Comparison of ENCODE assay signal across 12 mouse cellular contexts in the genomic region with DNA sequence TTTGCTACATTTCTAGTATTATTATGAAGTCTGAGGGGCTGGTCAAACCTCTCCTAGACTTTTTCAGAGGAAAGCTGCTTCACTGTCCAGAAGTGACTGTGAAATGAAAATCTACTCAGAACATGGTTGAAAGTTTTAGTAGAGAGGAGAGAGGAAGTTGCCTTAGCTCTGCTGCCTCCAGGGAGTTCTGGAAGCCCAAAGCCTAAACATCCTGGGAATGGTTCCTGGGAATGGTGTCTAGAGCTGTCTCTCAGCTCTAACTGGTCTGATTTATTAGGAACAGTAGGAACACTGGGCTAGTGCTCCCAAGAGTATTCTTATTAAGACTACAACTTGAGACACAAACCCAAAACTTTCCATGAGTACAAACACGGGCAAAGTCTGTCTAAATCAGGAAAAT. TPM values are rescaled to one million over a fixed set of nuclear protein-coding genes. Genes with fewer than 3 reads are reported as not detected.
DNase-seq lines count a peak whose midpoint lies in the region; ATAC-seq lines count a peak whose summit lies in the region.
"Had no signal": no experiment of that assay in that cellular context is flagged by ENCODE, and none has a peak within 500 bp of the region (broad histone marks: within the 10 kb centered on the region; RNA-seq: fewer than 3 reads in every experiment).

No protein-coding gene starts in this region.

- no peak overlapping the region for H3K4me3 ChIP-seq in heart, embryonic 13.5 days
- H3K4me3 ChIP-seq in kidney, embryonic 14.5 days (ENCODE audit: low read length), result no peak overlapping the region
- H3K4me3 ChIP-seq: forebrain, embryonic 15.5 days had no signal

- peaks cover 16% of the 10 kb centered on the region for H3K4me1 ChIP-seq in heart, embryonic 13.5 days
- H3K4me1 ChIP-seq in kidney, embryonic 14.5 days (ENCODE audit: control insufficient read depth, insufficient read depth, low read length), result no peaks in the 10 kb centered on the region
- H3K4me1 ChIP-seq: forebrain, embryonic 15.5 days had no signal

- H3K27ac ChIP-seq in heart, embryonic 13.5 days (replicated peaks), result peak overlapping the region; percentile 72
- peak overlapping the region; percentile 7; the same call in 1 of the 2 replicates for H3K27ac ChIP-seq in kidney, embryonic 14.5 days (ENCODE audit: low read depth, low read length)
- H3K27ac ChIP-seq: forebrain, embryonic 15.5 days had no signal

- WGBS in heart, embryonic 13.5 days, result 83% methylated on average over 1 of the region's 1 CpGs
- WGBS in kidney, embryonic 14.5 days, result 63% methylated on average over 1 of the region's 1 CpGs

- intact Hi-C loops in gastrocnemius, postnatal 36 days (cut with DNase I), result no loop called here

- H3K9me3 ChIP-seq in heart, embryonic 13.5 days, result no peaks in the 10 kb centered on the region
- no peaks in the 10 kb centered on the region for H3K9me3 ChIP-seq in kidney, embryonic 14.5 days (ENCODE audit: control insufficient read depth, low read length)
- H3K9me3 ChIP-seq: forebrain, embryonic 15.5 days had no signal

- no peak for ATAC-seq in heart, embryonic 13.5 days (ENCODE audit: extremely low read depth, insufficient number of reproducible peaks, low FRiP score, low TSS enrichment)
- no peak for ATAC-seq in kidney, embryonic 14.5 days (ENCODE audit: low FRiP score, low TSS enrichment)
- no peak for ATAC-seq in CD4-positive, CD25-positive, alpha-beta regulatory T cell, adult 4 months
- ATAC-seq: forebrain, embryonic 15.5 days had no signal

- H3K36me3 ChIP-seq in heart, embryonic 13.5 days, result no peaks in the 10 kb centered on the region
- no peaks in the 10 kb centered on the region for H3K36me3 ChIP-seq in kidney, embryonic 14.5 days (ENCODE audit: control insufficient read depth, insufficient read depth, low read length)
- H3K36me3 ChIP-seq: forebrain, embryonic 15.5 days had no signal

- H3K27me3 ChIP-seq in heart, embryonic 13.5 days (replicated peaks), result no peaks in the 10 kb centered on the region
- H3K27me3 ChIP-seq in kidney, embryonic 14.5 days (ENCODE audit: control insufficient read depth, insufficient read depth, low read length), result no peaks in the 10 kb centered on the region
- H3K27me3 ChIP-seq: forebrain, embryonic 15.5 days had no signal

- peak; percentile 37 for DNase-seq in gastrocnemius, postnatal 25 days
- DNase-seq in gastrocnemius, postnatal 36 days, result no peak
- peak; percentile 35 for DNase-seq in lung, postnatal 36 days
- no peak for DNase-seq in right cerebral cortex, postnatal 25 days
- DNase-seq in frontal cortex, adult 2 months (ENCODE audit: extremely low spot score in 1 of 2, low spot score in 1 of 2), result no peak
- DNase-seq: thymus, adult 18-20 months had no signal

- H3K9ac ChIP-seq in heart, embryonic 13.5 days, result no peak overlapping the region
- H3K9ac ChIP-seq in kidney, embryonic 14.5 days (ENCODE audit: low read depth, low read length), result no peak overlapping the region
- H3K9ac ChIP-seq: forebrain, embryonic 15.5 days had no signal

- no peak overlapping the region for H3K4me2 ChIP-seq in heart, embryonic 13.5 days
- no peak overlapping the region for H3K4me2 ChIP-seq in kidney, embryonic 14.5 days (replicated peaks; ENCODE audit: low read depth, low read length)
- H3K4me2 ChIP-seq: forebrain, embryonic 15.5 days had no signal

RNA-seq across cellular contexts. Expression of a gene that starts 2.3 kb away (rescaled TPM):
- 10 to 100 TPM; 20.3 to 34.4 TPM for total RNA-seq in gastrocnemius, postnatal 25 days (2021)
- 10 to 100 TPM; 18.0 to 20.4 TPM for total RNA-seq in gastrocnemius, postnatal 36 days (2021)
- 7.8 and 8.6 TPM in 2 replicates for polyA plus RNA-seq in heart, embryonic 13.5 days (2015; fragmentation: Nextera tagmentation; extraction: Ambion mirVana)
- 3.7 and 5.3 TPM in 2 replicates for polyA plus RNA-seq in kidney, embryonic 14.5 days (2014; fragmentation: Nextera tagmentation; extraction: Ambion mirVana)
- not detected for polyA plus RNA-seq in CD4-positive, CD25-positive, alpha-beta regulatory T cell, adult 4 months (2017; shearing (Covaris generic))
- 1.0 and 2.0 TPM in 2 replicates for polyA plus RNA-seq in frontal cortex, adult 2 months (2012; rRNA removed)
- total RNA-seq: megakaryocyte progenitor cell, adult 5-6 weeks had no signal
- polyA plus RNA-seq: neural tube, embryonic 11.5 days had no signal

RNA-seq across cellular contexts. Expression of a gene that starts 35.7 kb away (rescaled TPM):
- total RNA-seq in gastrocnemius, postnatal 25 days (2021), result 1 to 10 TPM; 2.4 to 2.7 TPM
- 1 to 10 TPM; 2.0 to 2.1 TPM for total RNA-seq in gastrocnemius, postnatal 36 days (2021)
- polyA plus RNA-seq in heart, embryonic 13.5 days (2015; fragmentation: Nextera tagmentation; extraction: Ambion mirVana), result 0.56 and 0.64 TPM in 2 replicates
- polyA plus RNA-seq in kidney, embryonic 14.5 days (2014; fragmentation: Nextera tagmentation; extraction: Ambion mirVana), result 0.89 and 0.93 TPM in 2 replicates
- polyA plus RNA-seq in CD4-positive, CD25-positive, alpha-beta regulatory T cell, adult 4 months (2017; shearing (Covaris generic)), result 1 to 10 TPM in 1 of 2 experiments, under 1 TPM in 1; 0.28 to 1.1 TPM
- polyA plus RNA-seq in frontal cortex, adult 2 months (2012; rRNA removed), result 1.3 and 2.0 TPM in 2 replicates

RNA-seq across cellular contexts. Expression of a gene that starts 41.9 kb away (rescaled TPM):
- total RNA-seq in gastrocnemius, postnatal 25 days (2021), result 10 to 100 TPM in 1 of 2 experiments, 1 to 10 TPM in 1; 9.6 to 10.9 TPM
- total RNA-seq in gastrocnemius, postnatal 36 days (2021), result 1 to 10 TPM; 7.7 to 9.5 TPM
- 2.7 and 3.2 TPM in 2 replicates for polyA plus RNA-seq in heart, embryonic 13.5 days (2015; fragmentation: Nextera tagmentation; extraction: Ambion mirVana)
- 0.61 and 0.93 TPM in 2 replicates for polyA plus RNA-seq in kidney, embryonic 14.5 days (2014; fragmentation: Nextera tagmentation; extraction: Ambion mirVana)
- polyA plus RNA-seq in CD4-positive, CD25-positive, alpha-beta regulatory T cell, adult 4 months (2017; shearing (Covaris generic)), result under 1 TPM; 0.05 to 0.14 TPM
- 3.0 and 3.6 TPM in 2 replicates for polyA plus RNA-seq in frontal cortex, adult 2 months (2012; rRNA removed)

RNA-seq across cellular contexts. Expression of a gene that starts 53.4 kb away (rescaled TPM):
- 1 to 10 TPM; 1.2 to 1.4 TPM for total RNA-seq in gastrocnemius, postnatal 25 days (2021)
- 1 to 10 TPM; 1.3 to 2.0 TPM for total RNA-seq in gastrocnemius, postnatal 36 days (2021)
- 0.72 and 1.1 TPM in 2 replicates for polyA plus RNA-seq in heart, embryonic 13.5 days (2015; fragmentation: Nextera tagmentation; extraction: Ambion mirVana)
- 1.1 and 1.6 TPM in 2 replicates for polyA plus RNA-seq in kidney, embryonic 14.5 days (2014; fragmentation: Nextera tagmentation; extraction: Ambion mirVana)
- 1 to 10 TPM; 5.2 to 8.4 TPM for polyA plus RNA-seq in CD4-positive, CD25-positive, alpha-beta regulatory T cell, adult 4 months (2017; shearing (Covaris generic))
- 0.40 and 0.44 TPM in 2 replicates for polyA plus RNA-seq in frontal cortex, adult 2 months (2012; rRNA removed)

Comparison
In these comparisons a context has a peak if more than half of its experiments do, and no peak if none do; other contexts are left out.
1. DNase-seq: peak in gastrocnemius, postnatal 25 days (single experiment) and lung, postnatal 36 days (single experiment); none in gastrocnemius, postnatal 36 days (0 of 2), right cerebral cortex, postnatal 25 days (single experiment) and frontal cortex, adult 2 months (0 of 2).